Mouse (Mus musculus): ENCODE measurements around the gene Nr3c2. TPM values are rescaled to one million over a fixed set of nuclear protein-coding genes. Genes with fewer than 3 reads are reported as not detected.
A peak's percentile ranks its signal among the peaks of the same experiment; 100 is the strongest.

Nr3c2 gene
- polyA plus RNA-seq, 1 experiment from 2014 or later: 6.0 TPM

DNA sequence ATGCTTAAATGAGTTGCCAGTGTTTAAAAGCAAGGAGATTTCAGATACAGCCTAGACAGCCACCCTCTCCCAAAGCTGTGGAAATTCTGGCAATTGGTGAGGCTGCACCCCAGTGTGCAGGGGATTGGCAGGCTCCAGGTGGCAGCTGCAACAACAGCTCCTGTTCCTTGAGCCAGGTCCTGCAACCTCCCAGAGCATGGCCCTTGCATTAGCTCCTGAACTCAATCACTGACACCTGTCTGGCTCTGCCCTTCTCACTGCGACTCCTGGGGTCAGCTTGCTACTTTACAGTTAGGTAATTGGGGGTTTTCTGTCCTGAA is 222.3 kb downstream of the Nr3c2 start:
- H3K9ac ChIP-seq: no peak overlapping the region
- no peak overlapping the region for H3K27ac ChIP-seq
- DNase-seq (ENCODE audit: low spot score): no peak
- no peak overlapping the region for H3K4me3 ChIP-seq (replicated peaks; ENCODE audit: low read length)
- H3K27me3 ChIP-seq (ENCODE audit: control insufficient read depth, insufficient read depth, low read length): no peaks in the 10 kb centered on the region
- no peak overlapping the region for H3K4me2 ChIP-seq (replicated peaks)
- no peak for ATAC-seq (ENCODE audit: low FRiP score)
- H3K4me1 ChIP-seq (replicated peaks; ENCODE audit: control insufficient read depth, insufficient read depth, low read length): no peaks in the 10 kb centered on the region
- no peaks in the 10 kb centered on the region for H3K36me3 ChIP-seq (replicated peaks; ENCODE audit: control insufficient read depth, insufficient read depth)
- WGBS: 35% methylated on average over 1 of the region's 1 CpGs
- H3K9me3 ChIP-seq (ENCODE audit: control insufficient read depth, low read length): no peaks in the 10 kb centered on the region

DNA sequence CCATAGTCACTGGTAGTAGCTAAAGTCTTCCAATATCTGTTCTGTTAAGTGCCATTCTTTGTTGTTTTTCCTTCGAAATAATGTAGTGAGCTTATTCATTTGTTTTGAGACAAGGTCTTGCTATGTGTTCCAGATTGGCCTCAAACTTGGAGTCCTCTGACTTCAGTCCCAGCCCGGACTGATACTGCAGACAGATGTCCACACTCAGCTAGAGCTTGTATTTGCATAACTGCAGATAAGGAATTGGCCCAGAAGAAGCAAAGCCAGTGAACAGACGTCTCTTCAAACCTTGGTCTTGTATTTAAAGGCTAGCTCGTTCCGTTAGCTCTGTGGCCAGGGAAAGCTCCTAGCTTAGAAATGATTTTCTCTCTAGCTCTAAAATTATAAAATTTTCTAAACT is 223.1 kb downstream of the Nr3c2 start:
- H3K4me1 ChIP-seq (replicated peaks; ENCODE audit: control insufficient read depth, insufficient read depth, low read length): no peaks in the 10 kb centered on the region
- ATAC-seq (ENCODE audit: low FRiP score) (no peak), DNase-seq (ENCODE audit: low spot score) (no peak)
- no peak overlapping the region for H3K4me3 ChIP-seq (replicated peaks; ENCODE audit: low read length)
- no peaks in the 10 kb centered on the region for H3K36me3 ChIP-seq (replicated peaks; ENCODE audit: control insufficient read depth, insufficient read depth)
- no peaks in the 10 kb centered on the region for H3K9me3 ChIP-seq (ENCODE audit: control insufficient read depth, low read length)
- H3K27me3 ChIP-seq (ENCODE audit: control insufficient read depth, insufficient read depth, low read length): no peaks in the 10 kb centered on the region
- WGBS: 82% methylated on average over 5 of the region's 5 CpGs
- H3K9ac ChIP-seq: no peak overlapping the region
- H3K27ac ChIP-seq: no peak overlapping the region
- no peak overlapping the region for H3K4me2 ChIP-seq (replicated peaks)

DNA sequence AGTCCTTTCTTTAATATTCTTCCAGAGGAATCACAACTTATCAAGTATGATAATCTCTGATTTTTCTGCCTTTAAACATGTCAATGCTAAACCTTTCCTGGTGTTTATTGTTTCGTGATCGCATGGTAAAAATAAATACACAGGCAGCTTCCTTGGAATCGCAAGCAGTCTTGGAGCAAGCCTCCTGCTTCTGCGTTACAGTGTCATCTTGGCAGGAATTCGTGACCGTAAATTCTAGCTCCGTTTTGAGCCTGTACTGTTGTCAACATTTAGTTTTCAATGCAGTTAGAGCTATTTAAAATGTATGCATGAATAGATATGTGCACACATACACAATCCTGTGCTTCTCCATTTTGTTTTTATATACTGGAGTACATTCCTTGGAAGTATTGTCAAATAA is 226.5 kb downstream of the Nr3c2 start:
- H3K36me3 ChIP-seq (replicated peaks; ENCODE audit: control insufficient read depth, insufficient read depth): no peaks in the 10 kb centered on the region
- H3K9me3 ChIP-seq (ENCODE audit: control insufficient read depth, low read length): no peaks in the 10 kb centered on the region
- no peak overlapping the region for H3K9ac ChIP-seq
- no peak overlapping the region for H3K27ac ChIP-seq
- ATAC-seq (ENCODE audit: low FRiP score) (no peak), DNase-seq (ENCODE audit: low spot score) (no peak)
- H3K27me3 ChIP-seq (ENCODE audit: control insufficient read depth, insufficient read depth, low read length): no peaks in the 10 kb centered on the region
- no peak overlapping the region for H3K4me3 ChIP-seq (replicated peaks; ENCODE audit: low read length)
- WGBS: 93% methylated on average over 7 of the region's 7 CpGs
- no peaks in the 10 kb centered on the region for H3K4me1 ChIP-seq (replicated peaks; ENCODE audit: control insufficient read depth, insufficient read depth, low read length)
- no peak overlapping the region for H3K4me2 ChIP-seq (replicated peaks)

DNA sequence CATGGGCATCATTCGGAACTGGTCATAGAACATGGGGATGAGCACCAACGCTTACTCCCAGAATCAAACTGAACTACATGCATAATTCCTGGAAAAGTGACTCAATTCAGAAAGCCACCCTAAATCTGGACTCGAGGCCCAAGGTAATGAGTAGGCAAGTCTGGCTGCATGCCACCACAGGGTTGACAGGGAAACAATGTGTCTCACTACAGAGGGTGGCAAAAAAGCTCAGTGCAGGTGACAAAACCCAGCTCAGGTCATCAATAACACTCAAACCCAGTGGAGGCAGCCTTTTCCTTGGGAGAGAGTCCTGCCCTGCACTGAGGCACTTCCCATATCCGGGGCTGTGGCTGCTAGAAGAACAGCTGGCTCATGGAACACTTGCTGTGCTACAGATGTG is 228.8 kb downstream of the Nr3c2 start:
- Histone ChIP-seq H3K9ac (no peak overlapping the region), H3K9me3 (ENCODE audit: control insufficient read depth, low read length) (no peaks in the 10 kb centered on the region), H3K27me3 (ENCODE audit: control insufficient read depth, insufficient read depth, low read length) (no peaks in the 10 kb centered on the region), H3K4me3 (replicated peaks; ENCODE audit: low read length) (no peak overlapping the region), H3K4me2 (replicated peaks) (no peak overlapping the region), H3K4me1 (replicated peaks; ENCODE audit: control insufficient read depth, insufficient read depth, low read length) (no peaks in the 10 kb centered on the region), H3K27ac (no peak overlapping the region), H3K36me3 (replicated peaks; ENCODE audit: control insufficient read depth, insufficient read depth) (no peaks in the 10 kb centered on the region)
- ATAC-seq (ENCODE audit: low FRiP score): no peak
- 89% methylated on average over 4 of the region's 4 CpGs for WGBS
- DNase-seq (ENCODE audit: low spot score): no peak

DNA sequence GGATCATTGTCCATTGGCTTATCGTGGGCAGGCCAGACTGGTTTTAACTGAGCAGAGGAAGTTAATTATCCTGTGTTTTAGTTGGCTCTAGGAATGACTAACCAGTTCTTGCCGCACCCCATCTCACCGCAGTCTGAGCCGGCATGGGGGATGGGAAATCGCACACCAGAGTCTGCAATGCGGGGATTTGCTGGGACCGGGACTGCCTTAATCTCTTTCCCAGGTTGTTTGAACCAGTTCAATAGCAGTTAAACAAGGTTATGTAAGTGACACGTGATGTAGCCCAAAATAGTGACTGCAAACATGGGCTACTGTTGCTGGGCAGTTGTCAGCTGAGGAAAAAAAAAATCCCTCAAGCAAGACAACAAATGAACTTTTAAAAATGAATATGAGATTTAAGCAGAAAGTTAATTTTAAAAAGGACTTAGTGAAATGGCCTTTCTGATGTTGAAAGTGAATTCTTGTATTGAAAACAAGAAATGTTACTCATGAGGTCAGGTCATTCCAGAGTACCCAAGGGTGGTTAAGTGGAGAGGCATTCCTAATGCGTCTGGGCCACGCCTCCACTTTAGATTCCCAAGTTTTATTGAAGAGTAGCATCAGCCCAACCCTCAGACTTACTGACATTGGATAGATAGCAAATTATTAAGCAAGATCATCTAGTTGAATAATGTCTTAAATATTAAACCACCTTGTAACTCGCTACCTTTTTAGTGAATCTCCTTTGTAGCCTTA is 233.8 kb downstream of the Nr3c2 start:
- no peak overlapping the region for H3K4me2 ChIP-seq (replicated peaks)

DNA sequence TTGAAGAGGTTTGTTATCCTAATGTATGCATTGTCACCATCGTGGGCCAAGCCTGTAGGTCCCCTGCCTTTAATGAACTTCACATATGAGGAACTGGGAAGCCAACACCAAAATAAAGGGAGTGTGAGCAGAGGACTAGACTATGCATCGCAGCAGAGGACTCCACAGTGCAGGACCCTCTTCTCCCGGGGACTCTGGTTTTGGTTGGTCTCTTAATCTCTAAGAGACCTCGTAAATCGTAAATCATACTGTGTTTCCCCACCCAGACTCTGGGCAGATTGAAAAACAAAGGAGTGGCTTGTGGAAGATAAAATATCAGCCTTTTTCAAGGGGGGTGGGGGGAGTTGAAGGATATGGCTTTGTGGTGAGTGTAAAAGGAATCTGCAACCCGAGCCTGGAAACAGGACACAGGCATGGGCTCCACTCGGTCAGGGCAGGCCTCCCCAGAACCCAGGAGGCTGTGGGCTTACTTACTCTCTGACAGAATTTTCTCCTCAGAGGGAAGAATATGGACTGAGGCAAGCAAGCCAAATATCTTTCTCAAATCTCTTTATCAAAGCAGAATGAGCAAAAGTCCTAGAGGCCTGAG is 234.6 kb downstream of the Nr3c2 start:
- Histone ChIP-seq H3K9ac (no peak overlapping the region), H3K4me1 (replicated peaks; ENCODE audit: control insufficient read depth, insufficient read depth, low read length) (no peaks in the 10 kb centered on the region), H3K4me2 (replicated peaks) (no peak overlapping the region), H3K4me3 (replicated peaks; ENCODE audit: low read length) (no peak overlapping the region), H3K27me3 (ENCODE audit: control insufficient read depth, insufficient read depth, low read length) (no peaks in the 10 kb centered on the region), H3K27ac (no peak overlapping the region), H3K9me3 (ENCODE audit: control insufficient read depth, low read length) (0 out of 2 replicates have a peak, but pooled peaks cover 4% of the 10 kb centered on the region), H3K36me3 (replicated peaks; ENCODE audit: control insufficient read depth, insufficient read depth) (no peaks in the 10 kb centered on the region)
- no peak for DNase-seq (ENCODE audit: low spot score)
- no peak for ATAC-seq (ENCODE audit: low FRiP score)
- WGBS: 82% methylated on average over 7 of the region's 7 CpGs

More for the DNA sequence above, 233.8 kb downstream of the Nr3c2 start:
- no peak for ATAC-seq (ENCODE audit: low FRiP score)
- no peak for DNase-seq (ENCODE audit: low spot score)
- Histone ChIP-seq H3K27me3 (ENCODE audit: control insufficient read depth, insufficient read depth, low read length) (no peaks in the 10 kb centered on the region), H3K4me3 (replicated peaks; ENCODE audit: low read length) (no peak overlapping the region), H3K27ac (no peak overlapping the region), H3K36me3 (replicated peaks; ENCODE audit: control insufficient read depth, insufficient read depth) (no peaks in the 10 kb centered on the region), H3K9me3 (ENCODE audit: control insufficient read depth, low read length) (0 out of 2 replicates have a peak, but pooled peaks cover 4% of the 10 kb centered on the region), H3K9ac (no peak overlapping the region), H3K4me1 (replicated peaks; ENCODE audit: control insufficient read depth, insufficient read depth, low read length) (no peaks in the 10 kb centered on the region)
- 52% methylated on average over 11 of the region's 11 CpGs for WGBS

DNA sequence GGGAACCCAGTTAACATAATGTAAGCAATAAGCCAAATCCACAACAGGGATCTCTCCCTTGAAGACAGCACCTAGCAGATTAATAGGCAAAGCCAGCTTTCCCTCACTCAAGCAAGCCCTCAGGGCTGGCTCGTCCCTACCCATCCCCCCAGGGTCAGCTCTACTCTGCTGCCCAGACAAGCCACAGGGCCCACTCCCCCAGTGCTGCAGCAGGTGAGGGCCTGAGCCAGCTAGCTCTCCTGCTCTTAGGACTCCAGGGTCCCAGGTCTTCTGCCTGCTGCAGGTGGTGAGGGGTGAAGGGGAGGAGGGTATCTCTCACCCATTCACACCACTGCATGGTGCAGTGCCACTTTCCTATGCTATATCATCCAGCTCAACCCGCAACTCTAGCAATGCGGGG is 246.0 kb downstream of the Nr3c2 start:
- ATAC-seq (ENCODE audit: low FRiP score): no peak; the same call in 1 of the 2 replicates
- no peak overlapping the region for H3K4me3 ChIP-seq (replicated peaks; ENCODE audit: low read length)
- WGBS: 90% methylated on average over 3 of the region's 3 CpGs

DNA sequence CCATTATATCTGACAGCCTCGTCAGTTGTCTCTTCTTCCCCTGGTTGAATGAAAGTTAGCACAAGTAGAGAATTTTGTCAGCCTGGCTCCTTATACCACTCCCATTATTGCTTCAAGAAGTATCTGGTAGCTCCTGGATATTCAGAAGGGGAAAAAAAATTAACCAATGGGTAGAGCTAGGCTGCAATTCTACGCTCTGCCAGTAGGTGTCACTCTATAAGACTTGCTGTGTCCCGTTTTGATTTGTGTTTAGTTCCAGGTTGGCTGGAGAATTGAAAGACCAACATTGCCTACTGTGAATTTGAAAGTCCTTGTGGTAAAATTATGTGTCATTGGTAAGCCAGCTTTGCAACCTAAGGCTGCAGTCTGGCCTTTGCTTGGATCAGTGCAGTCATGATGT is 255.3 kb downstream of the Nr3c2 start:
- Histone ChIP-seq H3K9ac (no peak overlapping the region), H3K27me3 (ENCODE audit: control insufficient read depth, insufficient read depth, low read length) (no peaks in the 10 kb centered on the region), H3K27ac (no peak overlapping the region), H3K4me1 (replicated peaks; ENCODE audit: control insufficient read depth, insufficient read depth, low read length) (no peaks in the 10 kb centered on the region), H3K4me2 (replicated peaks) (no peak overlapping the region), H3K9me3 (ENCODE audit: control insufficient read depth, low read length) (no peaks in the 10 kb centered on the region), H3K4me3 (replicated peaks; ENCODE audit: low read length) (no peak overlapping the region), H3K36me3 (replicated peaks; ENCODE audit: control insufficient read depth, insufficient read depth) (no peaks in the 10 kb centered on the region)
- ATAC-seq (ENCODE audit: low FRiP score) (no peak), DNase-seq (ENCODE audit: low spot score) (no peak)
- WGBS: 48% methylated on average over 3 of the region's 3 CpGs

More for the DNA sequence above, 246.0 kb downstream of the Nr3c2 start:
- no peak overlapping the region for H3K27ac ChIP-seq
- H3K9me3 ChIP-seq (ENCODE audit: control insufficient read depth, low read length): no peaks in the 10 kb centered on the region
- no peaks in the 10 kb centered on the region for H3K27me3 ChIP-seq (ENCODE audit: control insufficient read depth, insufficient read depth, low read length)
- H3K4me1 ChIP-seq (replicated peaks; ENCODE audit: control insufficient read depth, insufficient read depth, low read length): no peaks in the 10 kb centered on the region
- H3K4me2 ChIP-seq (replicated peaks): no peak overlapping the region
- H3K36me3 ChIP-seq (replicated peaks; ENCODE audit: control insufficient read depth, insufficient read depth): no peaks in the 10 kb centered on the region
- H3K9ac ChIP-seq: no peak overlapping the region
- no peak for DNase-seq (ENCODE audit: low spot score)

DNA sequence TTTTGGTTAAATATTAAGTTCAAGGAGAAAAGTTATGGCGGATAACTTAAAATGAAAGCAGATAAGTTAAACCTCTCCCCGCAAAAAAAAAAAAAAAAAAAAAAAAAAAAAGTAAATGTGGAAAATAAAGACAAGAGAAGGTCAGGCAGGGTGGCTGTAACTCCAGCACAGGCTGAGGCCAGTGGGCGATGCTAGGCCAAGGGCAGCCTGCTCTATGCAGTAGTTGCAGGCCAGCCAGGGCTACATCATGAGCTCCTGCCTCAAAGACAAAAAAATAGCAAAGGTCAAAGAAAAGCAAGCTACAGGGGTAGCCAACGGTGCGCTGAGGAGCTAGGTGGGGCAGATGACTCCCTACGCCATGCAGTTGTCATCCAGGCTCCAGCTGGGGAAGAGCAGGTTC is 270.1 kb downstream of the Nr3c2 start:
- Histone ChIP-seq H3K36me3 (replicated peaks; ENCODE audit: control insufficient read depth, insufficient read depth) (no peaks in the 10 kb centered on the region), H3K4me3 (replicated peaks; ENCODE audit: low read length) (no peak overlapping the region), H3K27ac (no peak overlapping the region), H3K9me3 (ENCODE audit: control insufficient read depth, low read length) (no peaks in the 10 kb centered on the region), H3K4me2 (replicated peaks) (no peak overlapping the region), H3K9ac (no peak overlapping the region), H3K27me3 (ENCODE audit: control insufficient read depth, insufficient read depth, low read length) (no peaks in the 10 kb centered on the region), H3K4me1 (replicated peaks; ENCODE audit: control insufficient read depth, insufficient read depth, low read length) (no peaks in the 10 kb centered on the region)
- 97% methylated on average over 6 of the region's 6 CpGs for WGBS
- no peak for DNase-seq (ENCODE audit: low spot score)
- 0 out of 2 replicates have a peak, but pooled peaks have one; percentile 14 for ATAC-seq (ENCODE audit: low FRiP score)

Measured in hindbrain, embryonic 14.5 days (tissue).